Mouse (Mus musculus): ENCODE results near the gene Rbak. TPM values are rescaled to one million over a fixed set of nuclear protein-coding genes. Genes with fewer than 3 reads are reported as not detected.

The Rbak gene
- total and polyA plus RNA-seq, 2 experiments from 2014 or later, result 10.0 to 11.8 TPM

DNA sequence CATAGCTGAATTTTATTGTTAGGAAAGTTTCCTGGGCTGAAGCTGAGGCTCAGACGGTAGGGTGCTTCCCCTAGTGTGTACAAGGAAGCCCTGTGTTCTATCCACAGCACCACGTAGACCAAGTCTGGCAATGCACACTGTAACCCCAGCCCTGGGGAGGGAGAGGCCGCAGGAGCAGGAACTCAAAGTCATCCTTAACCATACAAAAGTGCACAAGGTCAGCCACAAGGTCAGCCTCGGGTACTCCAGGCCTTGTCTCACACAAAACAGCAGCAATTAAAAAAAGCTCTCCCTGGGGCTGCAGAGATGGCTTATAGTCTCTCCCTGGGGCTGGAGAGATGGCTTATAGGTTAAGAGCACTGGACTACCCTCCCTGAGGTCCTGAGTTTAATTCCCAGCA, 53.7 kb downstream of the Rbak start:
- 71% methylated on average over 4 of the region's 4 CpGs for WGBS
- Histone ChIP-seq H3K4me3 (ENCODE audit: low read length) (no peak overlapping the region), H3K9me3 (ENCODE audit: low read length) (no peaks in the 10 kb centered on the region), H3K27me3 (ENCODE audit: insufficient read depth, low read length) (no peaks in the 10 kb centered on the region), H3K4me1 (ENCODE audit: insufficient read depth, low read length) (no peaks in the 10 kb centered on the region), H3K9ac (replicated peaks; ENCODE audit: low read length) (no peak overlapping the region), H3K4me2 (ENCODE audit: low read depth, low read length) (no peak overlapping the region), H3K27ac (no peak overlapping the region), H3K36me3 (ENCODE audit: insufficient read depth, low read length) (no peaks in the 10 kb centered on the region)
- no peak for TF ChIP-seq CTCF (IDR thresholded peaks at IDR 0.05; ENCODE audit: low read depth)
- DNase-seq (ENCODE audit: low spot score) (no peak), ATAC-seq (no peak)

- H3K4me3 ChIP-seq (ENCODE audit: low read length), result no peak overlapping the region
- H3K9me3 ChIP-seq (ENCODE audit: low read length), result no peaks in the 10 kb centered on the region
- H3K9ac ChIP-seq (replicated peaks; ENCODE audit: low read length), result no peak overlapping the region
- H3K4me2 ChIP-seq (ENCODE audit: low read depth, low read length), result no peak overlapping the region
- H3K36me3 ChIP-seq (ENCODE audit: insufficient read depth, low read length), result no peaks in the 10 kb centered on the region
- H3K4me1 ChIP-seq (ENCODE audit: insufficient read depth, low read length), result no peaks in the 10 kb centered on the region
- H3K27me3 ChIP-seq (ENCODE audit: insufficient read depth, low read length), result no peaks in the 10 kb centered on the region
- WGBS, result 83% methylated on average over 9 of the region's 9 CpGs
- no peak for TF ChIP-seq CTCF (IDR thresholded peaks at IDR 0.05; ENCODE audit: low read depth)
- no peak for DNase-seq (ENCODE audit: low spot score)
- ATAC-seq, result no peak
- 0 out of 2 replicates have a peak overlapping the region, but pooled peaks have one; percentile 22 for H3K27ac ChIP-seq
Measured at GRCm38 (mm10) chr5:143126089-143126488, 54.5 kb downstream of the Rbak start.

- no peak overlapping the region for H3K4me2 ChIP-seq (ENCODE audit: low read depth, low read length)
- DNase-seq (ENCODE audit: low spot score), result peak; percentile 75
- H3K27me3 ChIP-seq (ENCODE audit: insufficient read depth, low read length), result no peaks in the 10 kb centered on the region
Measured at GRCm38 (mm10) chr5:143125601-143126000, 55.0 kb downstream of the Rbak start.

GRCm38 (mm10) chr5:143124805-143125378, 55.7 kb downstream of the Rbak start:
- no peak for TF ChIP-seq CTCF (IDR thresholded peaks at IDR 0.05; ENCODE audit: low read depth)
- Histone ChIP-seq H3K9ac (replicated peaks; ENCODE audit: low read length) (no peak overlapping the region), H3K27ac (peak overlapping the region; percentile 66), H3K36me3 (ENCODE audit: insufficient read depth, low read length) (no peaks in the 10 kb centered on the region), H3K4me3 (ENCODE audit: low read length) (no peak overlapping the region), H3K9me3 (ENCODE audit: low read length) (no peaks in the 10 kb centered on the region), H3K4me2 (ENCODE audit: low read depth, low read length) (no peak overlapping the region), H3K27me3 (ENCODE audit: insufficient read depth, low read length) (no peaks in the 10 kb centered on the region), H3K4me1 (ENCODE audit: insufficient read depth, low read length) (no peaks in the 10 kb centered on the region)
- 70% methylated on average over 4 of the region's 4 CpGs for WGBS
- ATAC-seq (no peak), DNase-seq (ENCODE audit: low spot score) (no peak)

More at GRCm38 (mm10) chr5:143125601-143126000, 55.0 kb downstream of the Rbak start:
- Histone ChIP-seq H3K4me1 (ENCODE audit: insufficient read depth, low read length) (no peaks in the 10 kb centered on the region), H3K27ac (peak overlapping the region; percentile 66), H3K36me3 (ENCODE audit: insufficient read depth, low read length) (no peaks in the 10 kb centered on the region), H3K9ac (replicated peaks; ENCODE audit: low read length) (no peak overlapping the region), H3K9me3 (ENCODE audit: low read length) (no peaks in the 10 kb centered on the region), H3K4me3 (ENCODE audit: low read length) (no peak overlapping the region)
- no peak for TF ChIP-seq CTCF (IDR thresholded peaks at IDR 0.05; ENCODE audit: low read depth)
- ATAC-seq, result peak; percentile 72; the same call in 1 of the 2 replicates
- WGBS, result 13% methylated on average over 7 of the region's 7 CpGs

GRCm38 (mm10) chr5:143122673-143123072, 57.9 kb downstream of the Rbak start:
- Histone ChIP-seq H3K27ac (no peak overlapping the region), H3K36me3 (ENCODE audit: insufficient read depth, low read length) (no peaks in the 10 kb centered on the region), H3K9me3 (ENCODE audit: low read length) (no peaks in the 10 kb centered on the region), H3K4me3 (ENCODE audit: low read length) (no peak overlapping the region), H3K27me3 (ENCODE audit: insufficient read depth, low read length) (no peaks in the 10 kb centered on the region), H3K4me2 (ENCODE audit: low read depth, low read length) (no peak overlapping the region), H3K4me1 (ENCODE audit: insufficient read depth, low read length) (no peaks in the 10 kb centered on the region), H3K9ac (replicated peaks; ENCODE audit: low read length) (no peak overlapping the region)
- TF ChIP-seq CTCF (IDR thresholded peaks at IDR 0.05; ENCODE audit: low read depth), result no peak
- ATAC-seq (no peak), DNase-seq (ENCODE audit: low spot score) (no peak)
- 27% methylated on average over 1 of the region's 1 CpGs for WGBS

Small RNA genes within 50 kb of the gene (microRNA-seq; reads per million reads assigned to microRNA genes)
- gene Gm44405, result 0 reads per million in 2 experiments

Other genes starting within 250 kb of the Rbak start
- gene Fscn1, start 220.4 kb downstream of the Rbak start, total RNA-seq (2014; rRNA removed), result 613 and 715 TPM in 2 replicates
- 412 and 457 TPM in 2 replicates for gene Fscn1, start 220.4 kb downstream of the Rbak start, polyA plus RNA-seq (2015; fragmentation: Nextera tagmentation; extraction: Ambion mirVana)
- gene Rnf216, start 67.8 kb downstream of the Rbak start, total RNA-seq (2014; rRNA removed), result 28.0 and 32.7 TPM in 2 replicates
- gene Rnf216, start 67.8 kb downstream of the Rbak start, polyA plus RNA-seq (2015; fragmentation: Nextera tagmentation; extraction: Ambion mirVana), result 25.3 and 29.7 TPM in 2 replicates
- gene Olfr718-ps1, start 33.2 kb downstream of the Rbak start, total RNA-seq (2014; rRNA removed), result not detected in 2 replicates
- not detected in 2 replicates for gene Olfr718-ps1, start 33.2 kb downstream of the Rbak start, polyA plus RNA-seq (2015; fragmentation: Nextera tagmentation; extraction: Ambion mirVana)
- gene Spdye4b, start 242 bp upstream of the Rbak start, total RNA-seq (2014; rRNA removed), result 0.11 TPM in 1 of 2 replicates, not detected in the other
- gene Spdye4b, start 242 bp upstream of the Rbak start, polyA plus RNA-seq (2015; fragmentation: Nextera tagmentation; extraction: Ambion mirVana), result not detected in 2 replicates
- gene Spdye4a, start 46.1 kb upstream of the Rbak start, total RNA-seq (2014; rRNA removed), result 0.84 TPM in 1 of 2 replicates, not detected in the other
- gene Spdye4a, start 46.1 kb upstream of the Rbak start, polyA plus RNA-seq (2015; fragmentation: Nextera tagmentation; extraction: Ambion mirVana), result not detected in 2 replicates
- gene Zfp12, start 54.4 kb upstream of the Rbak start, total RNA-seq (2014; rRNA removed), result 32.6 and 33.5 TPM in 2 replicates
- gene Zfp12, start 54.4 kb upstream of the Rbak start, polyA plus RNA-seq (2015; fragmentation: Nextera tagmentation; extraction: Ambion mirVana), result 12.2 and 12.3 TPM in 2 replicates
- gene Zfp316, start 89.2 kb upstream of the Rbak start, total RNA-seq (2014; rRNA removed), result 28.0 and 31.3 TPM in 2 replicates
- gene Zfp316, start 89.2 kb upstream of the Rbak start, polyA plus RNA-seq (2015; fragmentation: Nextera tagmentation; extraction: Ambion mirVana), result 5.4 and 6.2 TPM in 2 replicates
- 31.7 and 33.5 TPM in 2 replicates for gene Zfp853, start 112.8 kb upstream of the Rbak start, total RNA-seq (2014; rRNA removed)
- 0.53 and 0.61 TPM in 2 replicates for gene Zfp853, start 112.8 kb upstream of the Rbak start, polyA plus RNA-seq (2015; fragmentation: Nextera tagmentation; extraction: Ambion mirVana)
- gene E130309D02Rik, start 134.6 kb upstream of the Rbak start, total RNA-seq (2014; rRNA removed), result 42.0 and 44.4 TPM in 2 replicates
- gene E130309D02Rik, start 134.6 kb upstream of the Rbak start, polyA plus RNA-seq (2015; fragmentation: Nextera tagmentation; extraction: Ambion mirVana), result 21.7 and 23.9 TPM in 2 replicates
- gene Zdhhc4, start 148.5 kb upstream of the Rbak start, total RNA-seq (2014; rRNA removed), result 79.6 and 84.4 TPM in 2 replicates
- 92.1 and 96.7 TPM in 2 replicates for gene Zdhhc4, start 148.5 kb upstream of the Rbak start, polyA plus RNA-seq (2015; fragmentation: Nextera tagmentation; extraction: Ambion mirVana)
- gene Grid2ip, start 176.6 kb upstream of the Rbak start, total RNA-seq (2014; rRNA removed), result 2.4 and 5.1 TPM in 2 replicates
- gene Grid2ip, start 176.6 kb upstream of the Rbak start, polyA plus RNA-seq (2015; fragmentation: Nextera tagmentation; extraction: Ambion mirVana), result 1.2 and 2.3 TPM in 2 replicates
- gene Kdelr2, start 223.1 kb upstream of the Rbak start, total RNA-seq (2014; rRNA removed), result 91.8 and 108 TPM in 2 replicates
- gene Kdelr2, start 223.1 kb upstream of the Rbak start, polyA plus RNA-seq (2015; fragmentation: Nextera tagmentation; extraction: Ambion mirVana), result 140 and 143 TPM in 2 replicates